Mouse (Mus musculus) gastrocnemius, postnatal 25 days (tissue): ENCODE results near the gene Lrp4. TPM values are rescaled to one million over a fixed set of nuclear protein-coding genes. Genes with fewer than 3 reads are reported as not detected.

ENCODE experiments used
- DNase-seq: peaks from one replicate; pipeline ENCODE4 v3.0.0; 2022
- total RNA-seq, 2 experiments: library from RNA; stranded (reverse); gene quantifications; 1 replicate in 1 of 2; 2 replicates in 1 of 2; pipeline ENCODE4 v1.2.3; 2021

The Lrp4 gene
- total RNA-seq, 2 experiments from 2014 or later: 8.9 to 12.1 TPM

GRCm38 (mm10) chr2:91453231-91454075 lies 3.9 kb upstream of the Lrp4 start:
- no peak for DNase-seq

- no peak for DNase-seq
These were observed 2.9 kb upstream of the Lrp4 start for GRCm38 (mm10) chr2:91454434-91454833.

- DNase-seq: no peak
These were observed 1.5 kb upstream of the Lrp4 start for GRCm38 (mm10) chr2:91455826-91456225.

GRCm38 (mm10) chr2:91456491-91457100 lies 715 bp upstream of the Lrp4 start:
- DNase-seq: no peak

GRCm38 (mm10) chr2:91457656-91458251 lies 443 bp downstream of the Lrp4 start:
- DNase-seq: no peak

- peak; percentile 50 for DNase-seq
These were observed 951 bp downstream of the Lrp4 start for GRCm38 (mm10) chr2:91458252-91458672.

- DNase-seq: no peak
These were observed 1.5 kb downstream of the Lrp4 start for GRCm38 (mm10) chr2:91458673-91459391.

GRCm38 (mm10) chr2:91460076-91460475 lies 2.8 kb downstream of the Lrp4 start:
- DNase-seq: no peak

- DNase-seq: peak; percentile 61
These were observed 3.5 kb downstream of the Lrp4 start for GRCm38 (mm10) chr2:91460771-91461170.

- DNase-seq: peak; percentile 59
These were observed 4.0 kb downstream of the Lrp4 start for GRCm38 (mm10) chr2:91461341-91461740.

GRCm38 (mm10) chr2:91462196-91462595 lies 4.9 kb downstream of the Lrp4 start:
- DNase-seq: no peak

- DNase-seq: no peak
These were observed 5.4 kb downstream of the Lrp4 start for GRCm38 (mm10) chr2:91462681-91463080.

GRCm38 (mm10) chr2:91465934-91466333 lies 8.6 kb downstream of the Lrp4 start:
- no peak for DNase-seq

GRCm38 (mm10) chr2:91467613-91468012 lies 10.3 kb downstream of the Lrp4 start:
- DNase-seq: no peak

- no peak for DNase-seq
These were observed 12.8 kb downstream of the Lrp4 start for GRCm38 (mm10) chr2:91470055-91470647.

GRCm38 (mm10) chr2:91474358-91474757 lies 17.0 kb downstream of the Lrp4 start:
- DNase-seq: no peak

- no peak for DNase-seq
These were observed 18.5 kb downstream of the Lrp4 start for GRCm38 (mm10) chr2:91475791-91476190.

- DNase-seq: peak; percentile 61
These were observed 18.9 kb downstream of the Lrp4 start for GRCm38 (mm10) chr2:91476251-91476661.

GRCm38 (mm10) chr2:91476841-91477240 lies 19.5 kb downstream of the Lrp4 start:
- no peak for DNase-seq

GRCm38 (mm10) chr2:91480399-91480801 lies 23.1 kb downstream of the Lrp4 start:
- DNase-seq: no peak

GRCm38 (mm10) chr2:91480805-91481514 lies 23.6 kb downstream of the Lrp4 start:
- DNase-seq: no peak
